Mouse (Mus musculus): Measurements from ENCODE around the gene Slc35e2. TPM values are rescaled to one million over a fixed set of nuclear protein-coding genes. Genes with fewer than 3 reads are reported as not detected.
"Not testable (repeated sequence)": the region's sequence is repeated elsewhere in the genome, so short reads cannot be mapped to it uniquely, and the experiment has no call there.

Gene Slc35e2
- total RNA-seq, 4 experiments from 2014 or later, result 2.8 to 3.8 (median 3.4) TPM

DNA sequence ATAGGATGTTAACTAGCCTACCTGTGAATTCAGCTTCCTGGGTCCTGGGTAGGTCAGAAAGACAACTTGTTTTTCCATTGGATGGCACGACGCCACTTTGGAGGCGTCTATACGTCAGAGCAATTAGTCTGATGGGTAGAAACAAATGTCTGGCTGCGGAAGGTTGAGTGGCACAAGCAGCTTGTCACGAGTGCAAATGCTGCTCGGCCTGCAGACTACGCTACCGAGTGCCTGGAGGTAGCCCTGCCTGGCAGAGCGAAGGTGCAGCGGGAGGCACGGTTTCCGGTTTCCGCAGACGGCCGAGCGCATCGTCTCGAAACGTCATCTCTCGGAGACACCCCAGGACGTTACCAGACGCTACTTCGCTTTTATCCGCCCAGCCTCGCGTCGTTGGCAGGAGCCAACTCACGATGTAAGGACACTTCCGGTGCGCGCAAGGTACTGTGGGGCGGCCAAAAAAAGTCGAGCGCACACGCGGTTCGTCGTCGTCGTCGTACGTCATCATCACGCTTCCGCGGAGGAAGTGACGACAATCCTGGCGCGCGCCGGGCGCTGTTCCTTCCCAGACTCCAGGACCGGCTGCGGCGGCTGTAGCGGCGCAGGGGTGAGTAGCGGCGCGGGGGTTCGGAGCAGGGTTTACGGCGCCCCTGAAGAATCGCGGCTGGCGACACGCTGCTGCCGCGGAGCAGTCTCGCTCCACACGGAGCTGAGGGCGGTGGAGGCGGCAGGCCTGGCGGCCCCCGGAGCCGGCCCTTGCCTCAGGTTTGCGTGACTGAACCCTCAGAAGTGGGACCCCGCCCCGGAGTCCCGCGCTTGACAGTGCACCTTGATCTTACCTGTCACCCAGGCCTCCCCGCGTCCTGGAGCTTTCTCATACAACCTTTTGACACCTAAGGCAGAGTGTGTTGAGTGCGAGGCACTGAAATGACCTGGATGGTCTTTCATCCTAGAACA, 23.4 kb downstream of the Slc35e2 start, which contains the start of gene Cdk11b:
Gene Cdk11b, plus strand, starts transcription at position 517 of the 954 bp plus-strand sequence.
- DNase-seq (ENCODE audit: low spot score in 2 of 2), result peak; percentile 85 to 93

DNA sequence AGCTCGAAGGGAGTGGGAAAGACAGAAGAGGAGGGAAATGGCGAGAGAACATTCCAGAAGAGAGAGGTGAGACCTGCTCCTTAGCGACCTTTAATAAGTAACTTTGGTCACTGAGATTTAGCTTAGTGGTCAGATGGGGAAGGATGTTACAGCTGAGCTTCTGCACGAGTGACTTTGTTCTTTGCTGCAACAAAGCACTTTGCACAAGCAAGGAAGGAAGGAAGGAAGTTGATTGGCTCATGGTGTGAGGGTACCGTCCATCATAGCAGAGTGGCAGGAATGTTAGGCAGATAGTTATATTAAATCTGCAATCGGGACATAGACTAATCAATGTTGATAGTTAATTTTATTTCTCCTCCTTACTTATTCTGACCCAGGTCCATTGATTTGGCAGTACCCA, 29.1 kb downstream of the Slc35e2 start:
- no peak for DNase-seq (ENCODE audit: low spot score in 2 of 2)

DNA sequence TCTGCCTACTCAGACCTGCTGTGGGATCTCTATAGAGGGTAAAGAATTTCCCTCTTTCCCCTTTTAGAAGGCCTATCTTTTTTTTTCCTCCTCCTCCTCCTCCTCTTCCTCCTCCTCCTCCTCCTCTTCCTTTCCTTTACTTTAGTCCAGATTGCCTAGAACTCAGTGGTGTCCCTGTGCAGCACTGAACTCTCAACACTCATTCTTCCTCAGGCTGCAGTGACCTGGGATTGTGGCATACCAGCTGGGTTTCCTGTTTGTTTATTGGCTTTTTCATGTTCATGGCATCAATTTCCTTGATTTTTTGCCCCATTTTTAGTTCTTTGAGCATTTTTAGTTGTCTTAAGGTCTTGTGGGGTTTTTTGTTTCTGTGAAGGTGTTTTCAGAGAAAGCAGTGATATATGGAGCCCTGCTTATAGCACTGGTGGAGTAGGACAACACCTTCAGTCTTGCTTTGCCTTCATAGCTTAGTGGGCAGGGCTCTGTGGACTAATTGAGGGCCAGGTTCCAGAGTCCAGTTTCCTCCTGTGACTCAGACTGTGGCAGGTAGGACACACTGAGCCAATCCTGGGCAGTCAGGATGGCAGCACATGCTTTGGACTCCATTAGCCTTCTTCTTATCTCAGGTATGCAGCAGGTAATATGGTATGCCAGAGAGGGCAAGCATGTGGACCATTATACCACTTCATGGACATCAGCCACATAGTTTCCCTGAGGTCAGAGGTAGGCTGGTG, 34.7 kb downstream of the Slc35e2 start:
- DNase-seq (ENCODE audit: low spot score in 2 of 2), result no peak

DNA sequence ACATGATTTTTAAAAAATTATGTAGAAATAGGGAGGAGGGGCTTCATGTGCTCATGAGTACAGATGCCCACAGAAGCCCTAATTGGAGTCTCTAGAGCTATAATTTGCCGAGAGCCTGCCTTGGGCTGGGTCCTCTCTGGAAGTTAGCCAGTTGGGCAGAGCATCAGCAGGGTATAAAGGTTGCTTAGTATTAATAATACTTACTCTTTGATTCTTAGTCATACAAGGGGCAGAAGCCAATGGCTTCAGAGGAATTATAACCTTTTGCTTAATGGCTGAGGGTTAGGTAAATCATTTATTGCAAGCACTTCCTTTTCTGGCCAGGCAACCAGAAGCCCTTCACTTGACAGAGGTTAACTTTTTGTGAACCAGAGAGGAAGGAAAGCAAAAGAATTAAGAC, 42.3 kb downstream of the Slc35e2 start:
- no peak for DNase-seq (ENCODE audit: low spot score in 2 of 2)

DNA sequence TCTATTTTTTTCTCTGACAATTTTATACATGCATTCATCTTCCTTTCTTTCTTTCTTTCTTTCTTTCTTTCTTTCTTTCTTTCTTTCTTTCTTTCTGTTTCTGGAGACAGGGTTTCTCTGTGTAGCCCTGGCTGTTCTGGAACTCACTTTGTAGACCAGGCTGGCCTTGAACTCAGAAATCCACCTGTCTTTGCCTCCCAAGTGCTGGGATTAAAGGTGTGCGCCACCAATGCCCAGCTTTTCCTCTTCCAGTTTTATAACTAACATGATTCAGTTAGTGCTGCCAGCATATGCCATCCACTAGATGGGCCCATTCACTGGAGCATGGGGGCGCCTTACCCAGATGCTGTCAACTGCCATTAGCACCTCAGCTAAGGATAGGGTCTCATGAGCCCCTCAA, 44.1 kb downstream of the Slc35e2 start, which contains the start of gene Gm10563:
Gene Gm10563, minus strand, starts transcription at position 101 of the 400 bp plus-strand sequence.
- DNase-seq (ENCODE audit: low spot score in 2 of 2), result not testable (repeated sequence)

DNA sequence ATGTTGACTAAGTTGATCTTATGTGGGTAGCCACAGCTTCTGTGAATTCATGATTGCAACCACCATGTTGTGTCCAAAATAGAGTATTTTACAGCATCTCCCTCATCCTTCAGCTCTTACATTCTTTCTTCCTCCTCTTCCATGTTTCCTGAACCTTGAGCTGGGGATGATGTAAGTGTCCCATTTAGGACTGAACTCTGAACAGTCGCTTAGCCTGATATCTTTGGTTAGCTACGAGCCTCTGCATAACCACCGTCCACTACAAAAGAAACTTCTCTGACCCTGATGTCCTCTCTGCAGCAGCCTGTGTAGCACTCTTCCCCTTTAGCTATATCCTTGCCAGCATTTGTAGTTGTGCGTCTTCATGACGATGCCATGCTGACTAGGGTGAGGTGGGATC, 44.5 kb downstream of the Slc35e2 start:
- DNase-seq (ENCODE audit: low spot score in 2 of 2), result no peak

DNA sequence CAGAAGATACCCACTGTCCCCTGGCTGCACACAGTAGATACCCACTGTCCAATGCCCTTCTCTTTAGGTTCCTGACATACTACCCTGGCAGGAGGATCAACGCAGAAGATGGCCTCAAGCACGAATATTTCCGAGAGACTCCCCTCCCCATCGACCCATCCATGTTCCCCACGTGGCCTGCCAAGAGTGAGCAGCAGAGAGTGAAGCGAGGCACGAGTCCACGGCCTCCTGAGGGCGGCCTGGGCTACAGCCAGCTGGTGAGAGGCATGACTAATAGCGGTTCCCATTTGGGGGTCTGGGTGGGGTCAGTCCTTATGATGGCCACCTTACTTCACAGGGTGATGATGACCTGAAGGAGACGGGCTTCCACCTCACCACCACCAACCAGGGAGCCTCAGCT, 48.1 kb downstream of the Slc35e2 start:
- no peak for DNase-seq (ENCODE audit: low spot score in 2 of 2)

DNA sequence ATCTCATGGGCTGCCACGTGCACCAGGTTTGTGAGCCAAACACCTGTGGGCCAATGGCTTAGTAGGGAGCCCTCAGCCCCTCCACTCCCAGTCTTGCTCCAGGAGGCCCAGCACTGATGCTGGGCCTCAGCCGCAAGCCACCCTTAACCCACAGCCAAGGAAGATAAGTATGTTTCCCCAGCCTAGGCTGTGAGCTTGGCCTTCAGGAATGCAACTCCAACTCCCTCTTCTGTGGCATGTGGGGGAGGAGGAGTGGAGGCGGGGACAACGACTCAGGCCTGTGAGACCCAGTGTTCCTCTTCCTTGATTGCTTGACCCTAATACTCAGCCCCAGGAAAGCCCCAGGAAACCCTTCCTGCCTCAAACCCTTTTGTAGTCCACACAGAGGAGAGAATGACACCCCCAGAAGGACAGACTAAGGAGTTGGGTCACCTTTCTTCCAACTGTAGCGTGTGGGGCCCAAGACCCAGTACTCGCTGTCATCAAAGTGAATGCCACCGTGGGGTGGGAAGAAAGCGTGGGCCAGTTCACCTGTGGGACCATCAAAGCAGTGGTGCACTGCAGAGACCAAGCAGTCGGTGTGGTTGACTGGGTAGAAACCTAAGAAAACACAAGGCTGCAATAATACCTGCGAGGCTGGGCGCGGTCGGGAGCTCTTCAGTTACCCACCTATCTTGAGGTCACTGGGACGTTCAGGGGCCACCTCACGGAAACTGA, 50.5 kb downstream of the Slc35e2 start:
- no peak for DNase-seq (ENCODE audit: low spot score in 2 of 2)

DNA sequence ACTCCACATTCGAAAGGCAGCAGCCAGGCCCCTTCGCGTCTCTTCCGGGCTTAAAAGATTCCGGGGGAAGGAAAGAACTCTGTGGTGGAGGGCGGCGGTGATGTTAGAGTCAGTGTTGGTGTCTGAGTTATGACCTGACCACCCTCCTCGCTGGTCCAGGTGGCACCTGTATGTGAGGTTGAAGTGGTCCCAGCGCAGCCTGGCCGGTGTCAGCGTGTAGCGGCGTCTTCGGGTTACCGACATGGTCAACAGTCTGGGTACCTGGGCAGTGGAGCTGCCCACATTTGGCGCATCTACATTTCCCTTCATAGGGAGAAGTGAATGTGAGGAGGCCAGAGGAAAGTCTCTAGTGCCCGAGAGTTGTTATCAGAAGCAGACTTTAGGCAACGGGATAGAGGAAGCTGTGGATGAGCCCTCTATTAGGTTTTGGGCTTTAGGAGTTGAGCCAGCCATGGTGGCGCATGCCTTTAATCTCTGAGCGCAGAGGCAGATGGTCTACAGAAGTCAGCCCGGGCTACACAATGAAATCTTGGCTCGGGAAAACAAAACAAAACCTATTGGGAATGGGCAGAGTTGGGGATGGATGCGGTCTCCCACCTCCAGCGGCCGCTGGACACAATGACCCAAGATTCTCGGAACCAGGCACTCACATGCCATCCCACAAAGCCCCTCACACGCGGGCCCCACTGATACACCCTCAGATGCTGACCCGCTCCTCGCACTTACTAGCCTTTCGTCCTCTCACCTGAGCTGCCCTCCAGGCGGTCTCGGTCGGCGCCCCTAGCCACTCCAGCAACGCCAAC, 51.3 kb downstream of the Slc35e2 start:
- DNase-seq (ENCODE audit: low spot score in 2 of 2), result no peak

DNA sequence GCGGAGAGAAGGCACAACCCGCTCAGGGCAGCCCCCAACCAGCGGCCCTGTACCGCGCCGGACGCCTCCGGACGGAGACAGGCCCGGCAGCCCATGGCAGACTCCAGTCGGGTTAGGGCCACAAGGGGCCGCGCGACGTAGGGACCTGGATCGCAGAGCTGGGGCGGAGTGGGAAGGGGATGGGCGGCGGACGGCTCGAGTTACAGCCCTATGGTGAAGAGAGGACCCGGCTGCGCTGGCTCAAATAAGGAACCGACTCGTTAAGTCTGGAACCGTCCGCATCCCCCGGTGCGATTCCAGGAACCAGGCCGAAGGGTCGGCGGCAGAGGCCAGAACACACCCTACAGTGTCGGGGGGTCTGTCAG, 51.9 kb downstream of the Slc35e2 start, which contains the start of gene Mmp23:
Gene Mmp23, minus strand, starts transcription at position 299 of the 365 bp plus-strand sequence.
- no peak for DNase-seq (ENCODE audit: low spot score in 2 of 2)

DNA sequence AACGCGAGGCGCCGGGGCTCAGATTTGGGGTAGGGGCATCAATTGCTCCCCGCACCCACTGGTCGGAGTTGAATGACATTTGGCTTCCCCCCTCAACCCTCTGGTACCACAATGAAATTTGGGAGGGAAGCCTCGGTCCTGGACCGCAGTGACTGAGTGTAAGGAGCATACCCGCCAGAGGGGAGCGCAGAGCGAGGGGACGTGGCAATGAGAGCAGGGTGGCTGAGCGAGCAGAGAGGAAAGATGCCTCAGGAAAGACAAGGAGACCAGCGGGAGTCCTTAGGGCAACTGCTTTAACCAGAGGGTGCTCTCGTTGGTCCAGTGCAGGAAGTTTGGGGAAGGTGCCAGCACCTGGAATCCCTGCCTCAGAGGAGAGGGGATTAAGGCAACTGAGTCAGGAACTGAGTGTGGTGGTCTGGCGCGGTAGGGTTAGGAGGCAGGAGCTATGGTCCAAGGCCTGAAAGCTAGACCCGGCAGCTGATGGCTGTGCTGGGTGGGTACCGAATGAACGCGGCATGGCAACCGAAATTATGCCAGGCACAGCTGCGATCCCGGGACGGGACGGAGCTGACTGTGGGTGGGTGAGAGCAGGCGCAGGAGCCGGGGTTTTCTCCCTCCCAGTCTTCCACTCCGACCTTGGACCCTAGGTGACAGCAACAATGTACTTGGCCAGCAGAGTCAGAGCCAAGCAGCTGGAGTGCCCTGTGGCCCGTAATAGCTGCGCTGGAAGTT, 52.4 kb downstream of the Slc35e2 start:
- no peak for DNase-seq (ENCODE audit: low spot score in 2 of 2)

DNA sequence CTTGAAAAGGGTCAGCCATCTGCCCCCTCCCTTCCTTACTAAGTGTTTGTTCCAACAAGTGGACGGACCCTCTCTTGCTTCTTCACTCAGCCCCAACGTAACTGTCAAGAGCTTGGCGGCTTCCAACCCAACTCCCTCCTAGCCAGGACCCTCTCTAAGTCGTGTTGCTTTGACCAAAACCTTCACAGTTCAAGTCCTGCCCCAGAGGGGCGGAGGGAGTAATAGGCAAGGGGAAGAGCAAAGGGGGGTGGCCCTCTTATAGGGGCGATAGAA, 52.9 kb downstream of the Slc35e2 start:
- DNase-seq (ENCODE audit: low spot score in 2 of 2), result no peak

DNA sequence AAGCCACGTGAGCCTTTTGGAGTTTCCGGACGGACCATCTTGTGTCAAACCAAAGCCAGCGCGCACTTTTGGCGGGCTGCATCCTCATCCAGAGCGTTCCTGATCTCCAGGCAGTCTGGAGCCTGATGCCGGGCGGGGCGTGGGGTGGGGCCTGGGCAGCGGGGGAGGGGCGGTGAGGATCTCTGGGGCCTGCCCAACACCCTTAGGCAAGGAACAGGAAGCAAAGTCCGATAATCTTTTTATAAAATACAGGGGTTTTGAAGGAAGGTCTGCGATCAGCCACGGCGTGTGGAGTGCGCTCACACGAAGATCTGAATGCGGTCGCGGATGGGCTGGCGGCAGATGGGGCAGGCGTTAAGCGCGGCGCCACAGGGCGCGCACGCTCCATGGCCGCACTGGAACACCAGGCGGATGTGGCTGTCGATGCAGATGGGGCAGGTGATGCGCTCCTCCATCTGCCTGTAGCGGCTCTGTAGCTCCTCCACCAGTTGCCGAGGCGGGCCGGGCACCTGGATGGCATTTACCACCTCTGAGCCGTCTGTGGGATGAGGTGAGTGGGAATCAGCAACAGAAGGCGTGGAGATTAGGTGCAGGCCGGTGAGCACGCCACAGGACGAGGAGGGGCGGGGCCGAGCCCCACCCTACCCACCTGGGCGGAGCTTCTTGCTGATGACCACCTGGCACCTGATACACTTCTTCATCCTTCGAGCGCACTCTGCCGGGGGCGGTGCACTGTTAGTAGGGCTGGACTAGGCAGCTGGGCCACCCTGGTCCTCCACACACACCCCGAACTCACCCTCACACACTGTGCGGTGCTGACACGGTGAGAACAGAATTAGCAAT, 53.5 kb downstream of the Slc35e2 start:
- DNase-seq (ENCODE audit: low spot score in 2 of 2), result no peak

DNA sequence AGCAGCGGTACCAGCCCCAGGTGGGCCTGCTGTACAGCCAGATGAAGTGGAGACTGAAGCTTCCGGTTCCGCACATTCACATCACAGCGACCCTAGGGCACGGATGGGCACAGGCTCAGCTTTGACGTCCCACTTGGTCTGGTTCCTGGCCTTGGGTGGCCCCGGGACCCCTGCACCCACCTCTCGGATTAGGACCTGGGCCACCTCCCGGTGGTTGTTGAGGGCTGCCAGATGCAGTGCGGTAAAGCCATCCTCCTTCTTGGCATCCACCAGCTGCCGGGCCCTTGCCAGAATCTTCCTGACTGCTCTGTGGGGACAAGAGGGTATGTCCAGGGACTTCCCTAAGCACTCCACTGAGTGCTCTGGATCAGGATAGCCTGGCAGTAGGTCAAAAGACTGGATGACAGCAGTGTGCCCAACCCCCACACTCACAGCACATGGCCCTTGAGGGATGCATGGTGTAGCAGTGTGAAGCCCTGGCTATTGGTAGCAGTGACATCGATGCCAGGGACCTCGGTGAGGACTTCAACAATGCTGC, 55.1 kb downstream of the Slc35e2 start:
- DNase-seq (ENCODE audit: low spot score in 2 of 2), result no peak

DNA sequence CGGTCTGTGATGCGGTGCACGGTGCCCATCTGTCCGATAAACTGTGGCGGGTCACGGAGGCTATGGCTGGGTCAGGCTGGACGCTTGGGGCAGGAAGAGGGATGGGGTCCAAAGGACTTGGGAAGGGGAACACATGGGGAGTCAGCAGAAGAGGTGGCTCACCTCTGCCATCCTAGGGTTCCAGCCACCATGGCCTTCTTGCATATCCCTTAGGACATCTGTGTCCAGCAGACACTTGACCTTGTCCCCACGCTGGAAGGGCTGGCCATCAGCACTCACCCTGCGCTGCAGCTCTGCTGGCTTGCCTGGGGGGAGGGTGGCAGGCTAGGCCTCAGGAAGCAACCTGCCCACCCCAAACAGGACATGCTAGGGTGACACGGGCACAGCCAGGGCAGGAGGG, 57.7 kb downstream of the Slc35e2 start:
- DNase-seq (ENCODE audit: low spot score in 2 of 2), result no peak

DNA sequence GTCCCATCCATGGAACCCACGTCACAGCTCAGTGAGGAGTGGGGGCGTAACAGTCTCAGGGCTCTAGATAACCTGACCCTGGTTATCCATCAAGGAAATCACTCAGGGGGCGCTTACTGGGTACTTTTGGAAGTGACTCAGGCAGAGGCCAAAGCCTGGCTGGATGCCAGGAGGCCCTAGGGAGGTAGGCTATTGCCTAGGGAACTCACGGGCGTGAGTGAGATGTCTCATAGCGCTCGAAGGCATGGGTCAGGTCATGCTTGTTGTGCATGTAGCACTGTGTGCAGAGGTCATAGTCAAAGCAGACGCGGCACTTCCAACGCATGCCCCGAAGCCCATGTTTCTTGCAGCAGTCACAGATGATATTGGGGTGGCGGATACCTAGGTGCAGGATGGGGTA, 59.4 kb downstream of the Slc35e2 start:
- no peak for DNase-seq (ENCODE audit: low spot score in 2 of 2)

DNA sequence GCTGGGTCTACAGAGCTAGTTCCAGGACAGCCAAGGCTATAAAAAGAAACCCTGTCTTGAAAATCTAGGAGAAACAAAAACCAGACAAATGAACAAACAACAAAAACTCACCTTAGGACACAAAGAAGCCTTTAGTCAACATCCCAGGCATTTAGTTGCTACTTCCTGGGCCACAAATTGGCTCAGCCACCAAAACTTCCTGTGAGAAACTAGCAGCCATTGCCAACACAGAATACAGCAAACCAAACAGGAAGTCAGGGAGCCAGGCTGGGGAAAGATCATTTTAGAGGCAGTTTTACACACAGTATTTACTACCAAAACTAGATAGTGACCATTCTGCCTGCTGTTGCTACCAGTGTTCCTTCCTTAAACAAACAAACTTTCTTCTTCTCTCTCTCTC, 65.7 kb downstream of the Slc35e2 start:
- DNase-seq (ENCODE audit: low spot score in 2 of 2), result no peak

DNA sequence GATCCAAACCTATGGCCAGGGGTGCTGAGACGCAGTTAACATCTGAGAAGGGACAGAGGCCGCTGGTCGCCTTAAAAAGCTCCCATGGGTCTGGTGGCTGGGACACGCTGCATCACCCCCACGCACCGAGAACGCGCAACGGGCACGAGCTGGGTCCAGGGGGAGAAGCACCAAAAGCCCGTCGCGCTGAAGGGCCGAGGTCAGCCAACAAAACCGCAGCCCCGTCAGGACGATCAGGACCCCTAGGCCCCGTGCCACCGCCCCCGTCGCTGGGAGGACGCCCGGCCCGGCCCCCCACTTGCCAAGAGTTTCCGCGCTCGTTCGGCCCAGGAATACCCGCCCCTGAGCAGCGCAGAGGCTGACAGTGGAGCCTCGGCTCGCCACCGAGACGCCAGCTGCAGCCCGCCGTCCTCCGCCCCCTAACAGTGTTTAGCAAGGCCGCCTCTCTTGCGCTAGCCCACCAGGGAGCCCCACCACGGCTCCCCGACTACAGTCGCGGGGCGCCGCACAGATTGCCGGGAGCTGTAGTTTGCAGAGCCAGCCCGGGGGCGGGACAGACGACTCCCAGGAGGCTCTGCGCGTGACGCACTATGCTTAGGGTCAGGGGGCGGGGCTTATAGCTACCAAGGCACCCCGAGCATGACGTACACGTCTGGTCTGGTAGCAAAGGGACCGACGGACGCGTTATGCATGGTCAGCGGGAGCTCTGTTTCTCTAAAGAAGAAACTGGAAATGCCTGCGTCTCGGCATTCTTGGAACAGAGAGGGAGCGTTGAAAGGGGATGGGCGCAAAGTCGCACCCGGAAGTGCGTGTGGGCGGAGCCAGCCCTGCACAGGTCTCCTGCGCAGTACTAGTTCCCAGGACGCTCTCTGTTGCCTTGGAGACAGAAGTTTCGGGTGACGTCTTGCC, 67.7 kb downstream of the Slc35e2 start, which contains the start of gene Mib2:
Gene Mib2, minus strand, starts transcription at position 510 of the 909 bp plus-strand sequence.
- DNase-seq (ENCODE audit: low spot score in 2 of 2), result peak; percentile 97
